Mouse (Mus musculus): ENCODE measurements around the gene Adamts18. TPM values are rescaled to one million over a fixed set of nuclear protein-coding genes. Genes with fewer than 3 reads are reported as not detected.

The Adamts18 gene
- polyA plus RNA-seq (2014; fragmentation: Illumina TruSeq; extraction: RNeasy Lipid Tissue Mini Kit (QIAGEN cat#74804); ENCODE audit: low read depth, low replicate concordance) = not detected

GRCm38 (mm10) chr8:113848653-113849135 is at the start of gene Adamts18:
Gene Adamts18 (minus strand): TSS chr8:113848738.

Other genes with a start within 250 kb of the Adamts18 start
- gene Mon1b, start 213.2 kb downstream of the Adamts18 start, polyA plus RNA-seq (2014; fragmentation: Illumina TruSeq; extraction: RNeasy Lipid Tissue Mini Kit (QIAGEN cat#74804); ENCODE audit: low read depth, low replicate concordance) = 14.1 TPM
- gene Syce1l, start 205.5 kb downstream of the Adamts18 start, polyA plus RNA-seq (2014; fragmentation: Illumina TruSeq; extraction: RNeasy Lipid Tissue Mini Kit (QIAGEN cat#74804); ENCODE audit: low read depth, low replicate concordance) = not detected